Mouse (Mus musculus): Measurements from ENCODE around the gene Mpdz.
A peak's percentile ranks its signal among the peaks of the same experiment; 100 is the strongest.

The Mpdz gene

GRCm38 (mm10) chr4:81275957-81276715, 166.5 kb downstream of the Mpdz start:
- peak; percentile 89 for DNase-seq

- peak; percentile 65 for DNase-seq
These were observed 169.5 kb downstream of the Mpdz start for GRCm38 (mm10) chr4:81273067-81273466.

DNA sequence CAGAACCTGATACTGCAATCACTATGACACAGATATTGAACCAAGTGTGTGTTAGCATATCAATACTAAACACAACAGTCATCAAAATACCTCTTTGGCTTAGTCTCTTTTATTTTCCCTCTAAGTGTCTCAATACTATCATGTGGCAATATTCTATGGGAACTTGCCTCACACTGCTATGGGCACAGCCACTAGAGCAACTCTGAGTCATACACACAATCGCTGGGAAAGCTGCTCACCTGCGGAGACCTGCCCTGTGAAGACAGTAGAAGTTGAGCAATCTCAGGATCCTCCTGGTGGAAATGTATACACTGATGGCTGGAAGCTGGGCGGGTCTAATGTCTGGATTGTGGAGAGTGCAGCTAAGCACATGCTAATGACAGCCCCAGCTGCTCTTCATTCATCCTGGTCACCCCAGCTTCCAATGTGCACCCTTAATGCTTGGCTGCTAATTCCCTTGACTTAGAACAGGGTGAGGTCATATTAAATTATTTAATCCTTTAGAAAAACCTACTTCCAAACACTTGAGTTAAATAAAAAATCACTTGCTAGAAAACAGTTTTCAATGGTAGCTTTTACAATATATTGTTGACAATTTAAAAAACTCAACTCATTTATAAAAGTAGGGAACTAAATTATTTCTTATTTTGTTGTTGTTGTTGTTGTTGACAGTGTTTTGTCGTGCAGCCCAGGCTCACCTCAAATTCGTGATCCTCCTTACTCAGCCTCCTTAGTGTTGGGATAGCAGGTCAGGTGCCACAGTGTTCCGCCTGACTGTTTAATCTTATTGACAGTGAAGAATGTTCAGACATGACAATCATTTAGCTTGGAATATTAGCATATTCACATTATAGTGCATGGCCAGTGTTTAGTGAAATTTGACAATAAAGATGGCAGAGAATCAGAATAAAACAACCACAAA, 189.5 kb downstream of the Mpdz start:
- DNase-seq: no peak

- DNase-seq: peak; percentile 63
These were observed 190.3 kb downstream of the Mpdz start for GRCm38 (mm10) chr4:81252334-81252733.

DNA sequence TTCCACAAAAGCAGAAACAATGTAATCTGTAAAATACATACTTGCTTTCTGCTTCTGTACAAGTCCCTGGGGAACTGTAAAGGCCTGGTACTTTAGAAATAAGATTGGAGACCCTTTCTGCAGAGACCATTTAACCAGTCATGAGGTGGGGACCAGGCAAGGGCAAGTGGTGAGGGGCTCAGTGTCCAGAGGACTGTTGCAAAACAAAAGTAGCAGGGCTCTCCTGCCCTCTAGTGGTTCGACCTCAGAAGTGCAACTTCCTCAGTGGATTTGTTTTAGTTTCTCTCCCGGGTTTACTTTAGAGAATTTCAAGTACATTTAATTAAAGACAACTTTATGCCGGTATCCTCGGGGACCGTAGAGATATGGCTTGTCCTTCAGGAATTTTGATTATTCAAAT, 190.7 kb downstream of the Mpdz start:
- DNase-seq: peak; percentile 70

DNA sequence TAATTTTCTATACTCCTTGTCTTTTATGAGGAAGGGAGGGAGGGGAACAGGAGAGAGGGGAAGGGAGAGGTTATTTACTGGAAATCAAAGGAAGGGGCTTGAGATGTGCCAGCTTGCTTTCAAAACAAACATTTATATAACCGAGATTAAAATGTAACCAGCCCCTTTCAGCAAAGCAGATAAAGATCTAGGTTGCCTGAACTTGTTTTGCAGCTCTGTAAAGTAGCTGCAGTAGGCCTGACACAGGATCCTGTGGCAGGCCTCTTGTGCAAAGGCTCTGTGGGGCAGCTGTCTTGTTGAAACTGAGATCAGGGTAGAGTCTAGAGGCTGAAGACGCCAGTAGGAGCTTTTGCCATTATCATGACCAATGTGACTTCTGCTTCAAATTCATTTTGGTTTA, 193.4 kb downstream of the Mpdz start:
- DNase-seq: peak; percentile 46

DNA sequence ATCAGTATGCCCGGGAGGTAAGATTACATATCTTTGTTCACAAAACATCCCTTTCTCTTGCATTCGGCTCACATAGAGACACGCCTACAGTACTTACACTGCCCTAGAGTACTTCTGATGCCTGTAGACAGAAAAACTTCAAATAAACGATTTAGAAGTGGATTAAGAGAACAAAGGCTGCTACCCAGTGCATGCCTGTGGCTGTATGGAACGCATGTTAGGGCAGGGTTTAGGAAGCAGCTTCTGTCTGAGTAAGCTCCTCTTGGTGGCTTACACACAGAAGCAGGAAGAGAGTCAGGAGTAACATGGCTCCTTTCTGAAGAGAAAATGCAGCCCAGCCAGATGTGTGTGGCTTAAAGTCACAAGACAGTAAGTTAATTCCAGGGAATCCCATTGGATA, 206.4 kb downstream of the Mpdz start:
- no peak for DNase-seq
